Mouse (Mus musculus) v-Abl transformed pro-B cells (cell line): ENCODE data around the gene Tmed10.

ENCODE experiments used
- in situ Hi-C, 2 experiments: fragments of 400-800 bp; cut with MboI; formaldehyde crosslinking; loops; one replicate each; pipeline ENCODE4 v1.15.1; 2025; ENCODE audit not compliant: unreplicated experiment in 2 of 2

The Tmed10 gene

DNA sequence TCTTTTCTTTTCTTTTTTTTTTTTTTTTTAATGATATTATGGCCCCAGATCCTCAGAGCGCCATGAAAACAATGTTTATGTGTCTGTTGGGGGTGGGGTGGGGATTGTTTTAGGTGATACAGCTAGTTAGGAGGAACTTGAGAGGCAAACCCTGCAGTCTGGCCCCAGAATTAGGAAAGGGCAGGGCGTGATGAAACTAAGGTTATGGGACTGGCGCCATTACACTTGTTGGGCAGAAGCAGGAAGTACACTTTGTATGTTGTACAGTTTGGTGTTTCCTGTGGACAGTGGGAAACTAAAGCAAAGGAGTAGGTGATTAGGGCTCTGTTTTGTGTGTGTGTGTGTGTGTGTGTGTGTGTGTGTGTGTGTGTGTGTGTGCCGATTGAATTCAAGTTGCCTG lies 34.7 kb downstream of the Tmed10 start:
- in situ Hi-C loops: loop anchor here (5.0 to 25.0 kb wide), 9 partner anchors 37 to 772 kb away; partner anchors contain the start of genes Erg28 (in 1 of the 2), Ift43 (in 1 of the 2), Tgfb3 (in 1 of the 2) and Ttll5 (in 1 of the 2)

GRCm38 (mm10) chr12:85339243-85339729 lies 35.4 kb downstream of the Tmed10 start, which contains the start of gene Nek9:
Gene Nek9 (minus strand): TSS chr12:85339362.
- in situ Hi-C loops: loop anchor here (25.0 kb wide), 2 partner anchors 748 to 773 kb away; partner anchors contain the start of genes Ift43 (in 1 of the 2) and Tgfb3 (in 1 of the 2)

DNA sequence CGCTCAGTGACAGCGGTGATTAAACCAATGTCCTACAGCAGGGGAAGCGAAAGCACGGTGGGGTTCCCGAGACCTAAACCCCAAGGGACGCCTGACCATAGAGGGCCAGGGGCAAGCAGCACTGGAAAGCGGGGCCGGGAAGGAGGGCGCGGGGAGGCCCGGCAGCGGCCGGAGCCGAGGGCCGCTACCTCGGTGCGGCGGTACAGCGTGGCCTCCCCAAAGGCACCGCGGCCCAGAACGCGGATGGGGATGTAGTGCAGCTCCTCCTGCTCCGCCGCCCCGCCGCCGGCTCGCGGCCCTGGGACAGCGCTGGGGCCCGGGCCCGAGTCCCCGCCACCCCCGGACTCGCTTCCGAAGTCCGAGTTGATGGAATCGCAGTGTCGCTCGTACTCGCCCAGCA lies 35.8 kb downstream of the Tmed10 start:
- in situ Hi-C loops: loop anchor here (25.0 kb wide), 2 partner anchors 748 to 773 kb away; partner anchors contain the start of genes Ift43 (in 1 of the 2) and Tgfb3 (in 1 of the 2)

GRCm38 (mm10) chr12:85337567-85338311 lies 36.9 kb downstream of the Tmed10 start:
- in situ Hi-C loops: loop anchor here (25.0 kb wide), 2 partner anchors 750 to 775 kb away; partner anchors contain the start of genes Ift43 (in 1 of the 2) and Tgfb3 (in 1 of the 2)

GRCm38 (mm10) chr12:85330153-85330552 lies 44.5 kb downstream of the Tmed10 start:
- in situ Hi-C loops: loop anchor here (25.0 kb wide), 2 partner anchors 757 to 782 kb away; partner anchors contain the start of genes Ift43 (in 1 of the 2) and Tgfb3 (in 1 of the 2)

GRCm38 (mm10) chr12:85308651-85309050 lies 66.0 kb downstream of the Tmed10 start:
- in situ Hi-C loops: loop anchor here (10.0 to 25.0 kb wide), 5 partner anchors 164 to 671 kb away; partner anchors contain the start of genes Isca2 (in 1 of the 2), Npc2 (in 1 of the 2) and Vrtn (in 1 of the 2)

- in situ Hi-C loops: loop anchor here (10.0 to 25.0 kb wide), 5 partner anchors 161 to 668 kb away; partner anchors contain the start of genes Isca2 (in 1 of the 2), Npc2 (in 1 of the 2) and Vrtn (in 1 of the 2)
Observed at GRCm38 (mm10) chr12:85305247-85305892, 69.3 kb downstream of the Tmed10 start.

GRCm38 (mm10) chr12:85304725-85305124 lies 69.9 kb downstream of the Tmed10 start:
- in situ Hi-C loops: loop anchor here (10.0 to 25.0 kb wide), 5 partner anchors 160 to 667 kb away; partner anchors contain the start of genes Isca2 (in 1 of the 2), Npc2 (in 1 of the 2) and Vrtn (in 1 of the 2)

GRCm38 (mm10) chr12:85303256-85303655 lies 71.4 kb downstream of the Tmed10 start:
- in situ Hi-C loops: loop anchor here (10.0 to 25.0 kb wide), 5 partner anchors 158 to 666 kb away; partner anchors contain the start of genes Isca2 (in 1 of the 2), Npc2 (in 1 of the 2) and Vrtn (in 1 of the 2)

- in situ Hi-C loops: loop anchor here in 1 of 2 experiments (10.0 kb wide), 1 partner anchor 214 kb away; no protein-coding TSS in a partner anchor
Observed at GRCm38 (mm10) chr12:85298835-85299180, 75.8 kb downstream of the Tmed10 start.

GRCm38 (mm10) chr12:85298127-85298834 lies 76.4 kb downstream of the Tmed10 start:
- in situ Hi-C loops: loop anchor here in 1 of 2 experiments (10.0 kb wide), 1 partner anchor 213 kb away; no protein-coding TSS in a partner anchor

DNA sequence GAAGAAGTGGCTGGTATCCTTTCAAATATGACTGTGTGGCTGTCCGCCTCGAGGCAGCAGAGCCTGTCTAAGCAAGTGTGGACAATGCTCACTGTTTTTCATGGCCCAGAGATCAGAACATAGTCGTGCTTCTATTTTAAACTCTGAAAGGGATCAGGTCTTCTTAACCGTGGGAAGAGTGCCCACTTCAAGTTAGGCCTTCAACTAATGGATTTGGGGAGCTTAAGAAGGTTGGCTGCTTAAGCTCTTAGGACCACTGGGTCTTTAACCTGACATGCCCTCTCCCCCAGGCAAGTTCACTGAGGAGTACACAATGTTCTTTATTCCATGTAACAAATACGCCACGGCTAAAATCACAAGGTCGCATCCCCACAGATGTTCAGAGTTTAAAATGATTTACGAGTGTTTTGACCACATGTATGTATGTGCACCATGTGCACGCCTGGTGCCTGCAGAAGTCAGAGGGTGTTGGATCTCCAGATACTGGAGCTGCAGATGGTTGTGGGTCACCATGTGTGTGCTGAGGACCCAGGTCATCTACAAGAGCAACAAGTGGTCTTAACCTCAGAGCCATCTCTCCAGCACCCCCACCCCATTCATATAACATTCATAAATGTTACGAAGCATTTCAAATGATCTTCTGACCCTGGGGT lies 77.2 kb downstream of the Tmed10 start:
- in situ Hi-C loops: loop anchor here in 1 of 2 experiments (10.0 kb wide), 1 partner anchor 213 kb away; no protein-coding TSS in a partner anchor

DNA sequence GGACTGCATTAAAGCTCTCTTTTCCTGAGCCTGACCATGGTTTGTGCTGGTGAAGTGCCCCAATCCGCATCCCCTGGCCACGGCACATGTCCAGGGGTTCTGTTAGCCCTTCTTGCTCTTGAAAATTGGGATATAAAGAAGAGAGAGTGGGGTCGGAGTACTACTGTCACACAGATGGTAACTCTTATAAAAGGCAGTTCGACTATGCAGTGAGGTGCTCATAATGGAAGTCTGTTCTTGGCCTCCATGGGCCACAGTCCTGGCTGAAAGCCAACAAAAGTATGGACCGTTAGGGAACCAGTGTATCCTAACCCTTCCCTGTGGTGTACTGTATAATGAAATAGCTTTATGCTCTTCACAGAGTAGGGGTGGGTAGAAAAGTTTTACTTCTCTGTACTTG lies 77.7 kb downstream of the Tmed10 start:
- in situ Hi-C loops: loop anchor here in 1 of 2 experiments (10.0 kb wide), 1 partner anchor 212 kb away; no protein-coding TSS in a partner anchor

- in situ Hi-C loops: loop anchor here in 1 of 2 experiments (10.0 kb wide), 1 partner anchor 211 kb away; no protein-coding TSS in a partner anchor
Observed at GRCm38 (mm10) chr12:85295506-85295905, 79.1 kb downstream of the Tmed10 start.

DNA sequence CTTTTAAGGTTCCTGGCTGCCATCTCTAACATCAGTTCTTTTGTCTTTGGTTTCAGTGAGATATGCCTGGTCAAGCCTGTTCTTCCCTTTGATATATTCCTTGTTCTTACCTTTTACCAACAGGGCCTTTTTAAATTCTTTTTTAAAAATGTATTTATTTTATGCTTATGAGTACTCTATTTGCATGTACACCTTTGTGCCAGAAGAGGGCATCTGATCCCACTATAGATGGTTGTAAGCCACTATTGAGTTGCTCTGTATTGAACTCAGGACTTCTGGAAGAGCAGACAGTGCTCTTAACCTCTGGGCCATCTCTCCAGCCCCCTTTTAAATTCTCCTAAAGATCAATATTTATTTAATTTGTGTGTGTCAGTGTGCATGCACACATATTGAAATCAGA lies 81.7 kb downstream of the Tmed10 start:
- in situ Hi-C loops: loop anchor here in 1 of 2 experiments (10.0 kb wide), 1 partner anchor 208 kb away; no protein-coding TSS in a partner anchor

- in situ Hi-C loops: loop anchor here in 1 of 2 experiments (10.0 kb wide), 1 partner anchor 207 kb away; no protein-coding TSS in a partner anchor
Observed at GRCm38 (mm10) chr12:85292288-85292687, 82.4 kb downstream of the Tmed10 start.

- in situ Hi-C loops: loop anchor here in 1 of 2 experiments (10.0 kb wide), 1 partner anchor 207 kb away; no protein-coding TSS in a partner anchor
Observed at GRCm38 (mm10) chr12:85291541-85291940, 83.1 kb downstream of the Tmed10 start.

DNA sequence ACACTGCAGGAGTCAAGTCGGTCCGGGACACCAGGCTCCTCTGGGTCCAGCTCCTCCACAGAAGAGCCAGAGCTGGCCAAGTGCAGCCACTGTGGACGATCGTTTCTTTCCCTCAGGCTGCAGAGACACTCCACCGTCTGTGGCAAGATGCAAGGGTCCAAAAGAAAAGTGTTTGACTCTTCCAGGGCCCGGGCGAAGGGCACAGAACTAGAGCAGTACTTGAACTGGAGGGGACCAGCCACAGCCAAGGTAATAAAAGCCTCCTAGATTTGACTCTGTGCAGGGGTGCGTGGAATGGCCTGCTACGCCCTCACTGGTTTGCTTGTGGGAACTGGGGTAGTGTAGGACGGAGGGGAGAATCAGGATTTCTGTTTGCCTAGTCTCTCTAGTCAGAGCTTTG lies 84.0 kb downstream of the Tmed10 start:
- in situ Hi-C loops: loop anchor here in 1 of 2 experiments (10.0 kb wide), 1 partner anchor 206 kb away; no protein-coding TSS in a partner anchor
